Mouse (Mus musculus) kidney, postnatal 0 days (tissue): ENCODE data around the gene Creg2. TPM values are rescaled to one million over a fixed set of nuclear protein-coding genes. Genes with fewer than 3 reads are reported as not detected.

Experiments used
- ATAC-seq: fragments of 200-750 bp; cut with Nextera tagmentation; replicated peaks from 2 replicates; pipeline ENCODE4 v1.8.0; 2017; ENCODE audit warnings: low read depth, moderate number of reproducible peaks, moderate TSS enrichment, moderate library complexity; ENCODE audit not compliant: low FRiP score
- DNase-seq: peaks from one replicate; pipeline ENCODE4 v3.0.0-alpha.2; 2016; ENCODE audit warnings: low spot score
- H3K27ac ChIP-seq: fragments of 300-500 bp; sonication (generic); 2 replicates; pipeline ENCODE4 v1.5.1; 2014; ENCODE audit warnings: mild to moderate bottlenecking
- H3K27me3 ChIP-seq: fragments of 300-500 bp; sonication (generic); 2 replicates; pipeline ENCODE4 v1.6.1; 2014; ENCODE audit warnings: low read length, mixed read lengths; ENCODE audit not compliant: insufficient read depth
- H3K36me3 ChIP-seq: fragments of 300-500 bp; sonication (generic); 2 replicates; pipeline ENCODE4 v1.6.1; 2014; ENCODE audit warnings: low read length, mixed read lengths; ENCODE audit not compliant: insufficient read depth
- H3K4me1 ChIP-seq: fragments of 300-500 bp; sonication (generic); replicated peaks from 2 replicates; pipeline ENCODE4 v1.6.1; 2014; ENCODE audit warnings: antibody characterized with exemption, low read length, mixed read lengths; ENCODE audit not compliant: insufficient read depth
- H3K4me2 ChIP-seq: fragments of 300-500 bp; sonication (generic); 2 replicates; pipeline ENCODE4 v1.6.1; 2014; ENCODE audit warnings: mild to moderate bottlenecking, low read length, moderate library complexity, mixed read lengths
- H3K4me3 ChIP-seq: fragments of 300-500 bp; sonication (generic); replicated peaks from 2 replicates; pipeline ENCODE4 v1.5.1; 2014; ENCODE audit warnings: low read depth, low read length
- H3K9ac ChIP-seq: fragments of 300-500 bp; sonication (generic); 2 replicates; pipeline ENCODE4 v1.6.1; 2014; ENCODE audit warnings: low read depth, low read length
- H3K9me3 ChIP-seq: fragments of 300-500 bp; sonication (generic); replicated peaks from 2 replicates; pipeline ENCODE4 v1.6.1; 2016; ENCODE audit warnings: low read length, inconsistent platforms, mixed read lengths
- CTCF ChIP-seq: IDR thresholded peaks from 2 replicates; pipeline ENCODE4 v1.5.1; 2016; ENCODE audit warnings: antibody characterized with exemption, low read depth, mild to moderate bottlenecking, moderate library complexity
- WGBS: fragments of 180-500 bp; shearing (Covaris S2); extraction: QIAGEN DNeasy Blood & Tissue Kit; methylation state at CpG from one replicate; pipeline ENCODE4 v1.1.7; 2014; 5-methylcytosine and 5-hydroxymethylcytosine counted together
- polyA plus RNA-seq: library from polyadenylated mRNA; unstranded; fragments of >200 nt; fragmentation: Nextera tagmentation; extraction: Ambion mirVana; gene quantifications from 2 replicates; pipeline ENCODE4 v1.2.1, GENCODE M21; 2015

Creg2 gene
- 0.04 and 0.05 TPM in 2 replicates for polyA plus RNA-seq

GRCm38 (mm10) chr1:39651241-39651548 lies at the start of gene Creg2:
Creg2 (minus strand) TSS chr1:39651474.
- ATAC-seq (no peak), DNase-seq (no peak)
- peak within 1 kb of the TSS; percentile 45 for H3K4me3 ChIP-seq
- H3K36me3 ChIP-seq = no peaks in the 10 kb centered on the region
- 30% methylated on average over 9 of the region's 9 CpGs for WGBS
- H3K4me1 ChIP-seq = peaks cover 6% of the 10 kb centered on the region
- H3K27ac ChIP-seq = no peak within 1 kb of the TSS
- peaks cover 16% of the 10 kb centered on the region for H3K27me3 ChIP-seq
- peak within 1 kb of the TSS; percentile 93 for H3K4me2 ChIP-seq
- no peaks in the 10 kb centered on the region for H3K9me3 ChIP-seq
- H3K9ac ChIP-seq = 0 out of 2 replicates have a peak within 1 kb of the TSS, but pooled peaks have one; percentile 31
- no peak for TF ChIP-seq CTCF

GRCm38 (mm10) chr1:39700599-39701273 lies 49.5 kb upstream of the Creg2 start:
- Histone ChIP-seq H3K36me3 (no peaks in the 10 kb centered on the region), H3K9me3 (no peaks in the 10 kb centered on the region)
- peak; percentile 23; the same call in 1 of the 2 replicates for ATAC-seq

GRCm38 (mm10) chr1:39698456-39698855 lies 47.2 kb upstream of the Creg2 start:
- 53% methylated on average over 6 of the region's 6 CpGs for WGBS
- Histone ChIP-seq H3K9me3 (no peaks in the 10 kb centered on the region), H3K27me3 (no peaks in the 10 kb centered on the region), H3K4me1 (peaks cover 33% of the 10 kb centered on the region), H3K4me2 (no peak overlapping the region), H3K9ac (no peak overlapping the region), H3K4me3 (no peak overlapping the region), H3K27ac (peak overlapping the region; percentile 3; the same call in 1 of the 2 replicates), H3K36me3 (no peaks in the 10 kb centered on the region)
- DNase-seq (peak; percentile 44), ATAC-seq (no peak)
- no peak for TF ChIP-seq CTCF

More at GRCm38 (mm10) chr1:39700599-39701273, 49.5 kb upstream of the Creg2 start:
- no peak for TF ChIP-seq CTCF
- Histone ChIP-seq H3K9ac (no peak overlapping the region), H3K4me1 (peaks cover 30% of the 10 kb centered on the region), H3K27me3 (no peaks in the 10 kb centered on the region), H3K4me3 (no peak overlapping the region), H3K4me2 (no peak overlapping the region), H3K27ac (peak overlapping the region; percentile 26)
- peak; percentile 70 for DNase-seq
- WGBS = 13% methylated on average over 7 of the region's 7 CpGs

- ATAC-seq = peak; percentile 89
- H3K27me3 ChIP-seq = no peaks in the 10 kb centered on the region
- H3K36me3 ChIP-seq = no peaks in the 10 kb centered on the region
- 0 out of 2 replicates have a peak, but pooled peaks cover 12% of the 10 kb centered on the region for H3K4me1 ChIP-seq
- H3K9ac ChIP-seq = no peak overlapping the region
- H3K27ac ChIP-seq = no peak overlapping the region
- no peaks in the 10 kb centered on the region for H3K9me3 ChIP-seq
- DNase-seq = no peak
- 53% methylated on average over 4 of the region's 4 CpGs for WGBS
- no peak overlapping the region for H3K4me3 ChIP-seq
- no peak overlapping the region for H3K4me2 ChIP-seq
- TF ChIP-seq CTCF = no peak
Measured at GRCm38 (mm10) chr1:39695198-39695597, 43.9 kb upstream of the Creg2 start.

GRCm38 (mm10) chr1:39694756-39695155 lies 43.5 kb upstream of the Creg2 start:
- TF ChIP-seq CTCF = no peak
- Histone ChIP-seq H3K9ac (no peak overlapping the region), H3K27me3 (no peaks in the 10 kb centered on the region), H3K4me1 (0 out of 2 replicates have a peak, but pooled peaks cover 8% of the 10 kb centered on the region), H3K4me3 (no peak overlapping the region), H3K9me3 (no peaks in the 10 kb centered on the region), H3K36me3 (no peaks in the 10 kb centered on the region), H3K4me2 (no peak overlapping the region), H3K27ac (no peak overlapping the region)
- 53% methylated on average over 7 of the region's 7 CpGs for WGBS
- no peak; the same call in 1 of the 2 replicates for ATAC-seq
- DNase-seq = no peak

GRCm38 (mm10) chr1:39691974-39692373 lies 40.7 kb upstream of the Creg2 start:
- no peaks in the 10 kb centered on the region for H3K9me3 ChIP-seq
- DNase-seq = no peak
- H3K4me1 ChIP-seq = peaks cover 10% of the 10 kb centered on the region; the same call in 1 of the 2 replicates
- no peak overlapping the region for H3K4me3 ChIP-seq
- WGBS = 66% methylated on average over 3 of the region's 3 CpGs
- TF ChIP-seq CTCF = no peak
- no peak for ATAC-seq
- H3K27ac ChIP-seq = no peak overlapping the region
- no peaks in the 10 kb centered on the region for H3K36me3 ChIP-seq
- no peak overlapping the region for H3K9ac ChIP-seq
- no peaks in the 10 kb centered on the region for H3K27me3 ChIP-seq
- no peak overlapping the region for H3K4me2 ChIP-seq

DNA sequence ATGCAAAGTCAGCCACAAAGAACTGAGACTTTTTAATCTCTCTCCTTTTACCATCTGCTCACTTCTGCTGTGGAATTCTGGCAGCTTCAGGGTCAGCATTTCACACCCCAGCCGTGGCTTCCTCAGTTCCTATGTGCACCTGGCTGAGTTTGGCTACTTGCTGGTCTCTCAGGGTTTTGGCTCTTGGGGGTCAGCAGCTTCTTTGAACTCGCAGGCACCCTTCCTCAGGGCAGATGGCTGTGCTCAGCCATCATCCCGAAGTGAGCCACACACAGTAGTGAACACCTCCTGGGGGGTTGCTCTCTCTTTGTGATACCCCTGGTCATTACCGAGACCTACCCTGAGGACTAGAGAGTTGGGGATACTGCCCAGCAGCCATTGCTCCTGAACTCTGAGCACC lies 39.8 kb upstream of the Creg2 start:
- Histone ChIP-seq H3K9ac (no peak overlapping the region), H3K36me3 (no peaks in the 10 kb centered on the region), H3K9me3 (no peaks in the 10 kb centered on the region), H3K4me3 (no peak overlapping the region), H3K27ac (no peak overlapping the region), H3K4me2 (no peak overlapping the region), H3K27me3 (no peaks in the 10 kb centered on the region), H3K4me1 (peaks cover 11% of the 10 kb centered on the region; the same call in 1 of the 2 replicates)
- no peak for DNase-seq
- WGBS = 59% methylated on average over 4 of the region's 4 CpGs
- no peak for ATAC-seq
- TF ChIP-seq CTCF = no peak
